1 mouse cellular context compared by ENCODE assay signal in genomic region chr4:134924019-134924741, GRCm38 (mm10).
A peak's percentile ranks its signal among the peaks of the same experiment; 100 is the strongest.
TF ChIP-seq lines count a peak whose summit lies in the region.

No protein-coding gene starts in this region.

TF ChIP-seq in C2C12, 6 proteins besides CTCF, POLR2A, EP300 and RAD21 (continued from another document):
- TF ChIP-seq USF1 (IDR thresholded peaks at IDR 0.05; ENCODE audit: low read depth): peak; percentile 78
- no peak for TF ChIP-seq FOSL1 (IDR thresholded peaks at IDR 0.05; ENCODE audit: insufficient read depth, low read length, poor library complexity, severe bottlenecking)
- no peak for TF ChIP-seq MYOD1 (IDR thresholded peaks at IDR 0.05; ENCODE audit: control insufficient read depth, insufficient read length, low read depth)
- peak; percentile 90 for TF ChIP-seq CEBPB (IDR thresholded peaks at IDR 0.05; ENCODE audit: low read depth)
